Mouse (Mus musculus): ENCODE data around the gene Cracr2a. TPM values are rescaled to one million over a fixed set of nuclear protein-coding genes. Genes with fewer than 3 reads are reported as not detected.
"Not testable (repeated sequence)": the region's sequence is repeated elsewhere in the genome, so short reads cannot be mapped to it uniquely, and the experiment has no call there.

Gene Cracr2a
- total RNA-seq (2014; rRNA removed) (0.09 and 0.13 TPM in 2 replicates), polyA plus RNA-seq (2012; rRNA removed) (0.02 and 0.07 TPM in 2 replicates)

- DNase-seq (ENCODE audit: extremely low read depth, low read depth, low spot score) = peak; percentile 18
- Histone ChIP-seq H3K36me3 (ENCODE audit: control insufficient read depth, insufficient read depth, low read length) (no peaks in the 10 kb centered on the region), H3K9ac (ENCODE audit: low read depth, low read length) (peak within 1 kb of the TSS; percentile 30), H3K27ac (replicated peaks; ENCODE audit: insufficient read depth, low read depth, low read length) (no peak within 1 kb of the TSS), H3K4me3 (ENCODE audit: insufficient read depth, low read depth, low read length) (peak within 1 kb of the TSS; percentile 59), H3K79me2 (ENCODE audit: control insufficient read depth, insufficient read depth, low read length) (no peaks in the 10 kb centered on the region), H3K4me1 (ENCODE audit: control insufficient read depth, insufficient read depth, low read length) (no peaks in the 10 kb centered on the region), H3K27me3 (ENCODE audit: control insufficient read depth, insufficient read depth, low read length) (no peaks in the 10 kb centered on the region)
- WGBS = 2% methylated on average over 22 of the region's 22 CpGs
- peak; percentile 82 for TF ChIP-seq CTCF (IDR thresholded peaks at IDR 0.05; ENCODE audit: low read depth, low read length)
- no peak for TF ChIP-seq POLR2A (IDR thresholded peaks at IDR 0.05; ENCODE audit: extremely low read depth, insufficient read depth, low read length)
Observed at GRCm38 (mm10) chr6:127561231-127562020, at the start of gene Cracr2a. Gene Cracr2a, plus strand, starts transcription at chr6:127561338.

GRCm38 (mm10) chr6:127513776-127514175 is 47.4 kb upstream of the Cracr2a start:
- WGBS = 91% methylated on average over 7 of the region's 12 CpGs
- H3K4me3 ChIP-seq (ENCODE audit: insufficient read depth, low read depth, low read length); H3K79me2 ChIP-seq (ENCODE audit: control insufficient read depth, insufficient read depth, low read length); DNase-seq (ENCODE audit: extremely low read depth, low read depth, low spot score); H3K4me1 ChIP-seq (ENCODE audit: control insufficient read depth, insufficient read depth, low read length); H3K9ac ChIP-seq (ENCODE audit: low read depth, low read length); H3K27ac ChIP-seq (replicated peaks; ENCODE audit: insufficient read depth, low read depth, low read length); H3K36me3 ChIP-seq (ENCODE audit: control insufficient read depth, insufficient read depth, low read length); H3K27me3 ChIP-seq (ENCODE audit: control insufficient read depth, insufficient read depth, low read length): not testable (repeated sequence)

- no peak for TF ChIP-seq POLR2A (IDR thresholded peaks at IDR 0.05; ENCODE audit: extremely low read depth, insufficient read depth, low read length)
- TF ChIP-seq CTCF (IDR thresholded peaks at IDR 0.05; ENCODE audit: low read depth, low read length) = no peak
- H3K27ac ChIP-seq (replicated peaks; ENCODE audit: insufficient read depth, low read depth, low read length) = no peak overlapping the region
- no peaks in the 10 kb centered on the region for H3K4me1 ChIP-seq (ENCODE audit: control insufficient read depth, insufficient read depth, low read length)
- H3K36me3 ChIP-seq (ENCODE audit: control insufficient read depth, insufficient read depth, low read length) = no peaks in the 10 kb centered on the region
- WGBS = 69% methylated on average over 8 of the region's 8 CpGs
- H3K4me3 ChIP-seq (ENCODE audit: insufficient read depth, low read depth, low read length) = no peak overlapping the region
- no peak overlapping the region for H3K9ac ChIP-seq (ENCODE audit: low read depth, low read length)
- no peaks in the 10 kb centered on the region for H3K79me2 ChIP-seq (ENCODE audit: control insufficient read depth, insufficient read depth, low read length)
- H3K27me3 ChIP-seq (ENCODE audit: control insufficient read depth, insufficient read depth, low read length) = no peaks in the 10 kb centered on the region
- DNase-seq (ENCODE audit: extremely low read depth, low read depth, low spot score) = no peak
Observed at GRCm38 (mm10) chr6:127521176-127521575, 40.0 kb upstream of the Cracr2a start.

- no peaks in the 10 kb centered on the region for H3K4me1 ChIP-seq (ENCODE audit: control insufficient read depth, insufficient read depth, low read length)
- no peak for TF ChIP-seq CTCF (IDR thresholded peaks at IDR 0.05; ENCODE audit: low read depth, low read length)
- TF ChIP-seq POLR2A (IDR thresholded peaks at IDR 0.05; ENCODE audit: extremely low read depth, insufficient read depth, low read length) = no peak
- 42% methylated on average over 9 of the region's 9 CpGs for WGBS
- no peak overlapping the region for H3K27ac ChIP-seq (replicated peaks; ENCODE audit: insufficient read depth, low read depth, low read length)
- no peak overlapping the region for H3K4me3 ChIP-seq (ENCODE audit: insufficient read depth, low read depth, low read length)
- no peaks in the 10 kb centered on the region for H3K27me3 ChIP-seq (ENCODE audit: control insufficient read depth, insufficient read depth, low read length)
- H3K9ac ChIP-seq (ENCODE audit: low read depth, low read length) = no peak overlapping the region
- H3K79me2 ChIP-seq (ENCODE audit: control insufficient read depth, insufficient read depth, low read length) = no peaks in the 10 kb centered on the region
- no peak for DNase-seq (ENCODE audit: extremely low read depth, low read depth, low spot score)
- H3K36me3 ChIP-seq (ENCODE audit: control insufficient read depth, insufficient read depth, low read length) = no peaks in the 10 kb centered on the region
Observed at GRCm38 (mm10) chr6:127522326-127522725, 38.8 kb upstream of the Cracr2a start.

GRCm38 (mm10) chr6:127524442-127524841 is 36.7 kb upstream of the Cracr2a start:
- Histone ChIP-seq H3K79me2 (ENCODE audit: control insufficient read depth, insufficient read depth, low read length) (no peaks in the 10 kb centered on the region), H3K27ac (replicated peaks; ENCODE audit: insufficient read depth, low read depth, low read length) (no peak overlapping the region)

GRCm38 (mm10) chr6:127528625-127529024 is 32.5 kb upstream of the Cracr2a start:
- Histone ChIP-seq H3K27ac (replicated peaks; ENCODE audit: insufficient read depth, low read depth, low read length) (no peak overlapping the region), H3K9ac (ENCODE audit: low read depth, low read length) (no peak overlapping the region), H3K27me3 (ENCODE audit: control insufficient read depth, insufficient read depth, low read length) (no peaks in the 10 kb centered on the region), H3K79me2 (ENCODE audit: control insufficient read depth, insufficient read depth, low read length) (no peaks in the 10 kb centered on the region), H3K4me3 (ENCODE audit: insufficient read depth, low read depth, low read length) (no peak overlapping the region), H3K36me3 (ENCODE audit: control insufficient read depth, insufficient read depth, low read length) (no peaks in the 10 kb centered on the region), H3K4me1 (ENCODE audit: control insufficient read depth, insufficient read depth, low read length) (no peaks in the 10 kb centered on the region)
- TF ChIP-seq POLR2A (IDR thresholded peaks at IDR 0.05; ENCODE audit: extremely low read depth, insufficient read depth, low read length) (no peak), CTCF (IDR thresholded peaks at IDR 0.05; ENCODE audit: low read depth, low read length) (no peak)
- DNase-seq (ENCODE audit: extremely low read depth, low read depth, low spot score) = no peak
- 82% methylated on average over 7 of the region's 7 CpGs for WGBS

More at GRCm38 (mm10) chr6:127524442-127524841, 36.7 kb upstream of the Cracr2a start:
- WGBS = 34% methylated on average over 8 of the region's 8 CpGs
- Histone ChIP-seq H3K36me3 (ENCODE audit: control insufficient read depth, insufficient read depth, low read length) (no peaks in the 10 kb centered on the region), H3K4me1 (ENCODE audit: control insufficient read depth, insufficient read depth, low read length) (no peaks in the 10 kb centered on the region), H3K4me3 (ENCODE audit: insufficient read depth, low read depth, low read length) (no peak overlapping the region), H3K9ac (ENCODE audit: low read depth, low read length) (no peak overlapping the region), H3K27me3 (ENCODE audit: control insufficient read depth, insufficient read depth, low read length) (no peaks in the 10 kb centered on the region)
- peak; percentile 50 for DNase-seq (ENCODE audit: extremely low read depth, low read depth, low spot score)
- TF ChIP-seq CTCF (IDR thresholded peaks at IDR 0.05; ENCODE audit: low read depth, low read length) (peak; percentile 72), POLR2A (IDR thresholded peaks at IDR 0.05; ENCODE audit: extremely low read depth, insufficient read depth, low read length) (no peak)
